Mouse (Mus musculus): ENCODE measurements around the gene Tsc22d3. TPM values are rescaled to one million over a fixed set of nuclear protein-coding genes. Genes with fewer than 3 reads are reported as not detected.

The Tsc22d3 gene
- total RNA-seq (2023) = 1,164 TPM

DNA sequence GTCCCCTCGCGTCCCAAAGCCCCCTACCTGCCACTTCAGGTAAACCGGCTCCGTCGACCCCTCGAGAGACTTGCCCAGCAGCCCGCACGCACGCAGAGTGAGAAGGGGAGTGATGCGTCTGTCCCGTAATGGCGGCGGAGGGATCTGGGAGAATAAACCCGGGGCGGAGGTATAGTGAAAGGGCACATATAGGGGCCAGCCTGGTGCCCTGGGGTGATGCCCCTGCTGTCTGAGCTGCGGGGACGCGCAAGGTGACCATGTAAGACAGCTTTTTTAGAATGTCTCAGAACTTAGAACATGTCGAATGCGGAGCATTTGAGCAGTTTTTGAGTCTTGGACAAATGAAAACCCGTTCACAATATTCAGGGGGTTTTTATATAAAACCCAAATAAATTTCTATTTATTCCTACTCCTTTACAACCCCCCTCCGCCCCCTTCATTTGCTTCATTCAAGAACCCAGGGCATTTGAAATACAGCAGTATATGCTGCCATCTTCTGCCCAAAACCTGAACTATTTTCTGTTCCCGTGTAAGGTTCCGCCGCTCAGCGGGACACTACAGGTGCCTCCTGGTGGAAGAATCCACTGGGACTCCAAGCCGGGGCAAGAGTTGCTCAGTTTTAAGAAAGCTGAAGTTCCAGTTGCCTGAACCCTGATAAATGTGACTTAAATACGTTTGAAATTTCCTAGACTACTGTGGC lies at the start of gene Tsc22d3:
Gene Tsc22d3 (minus strand): TSS at position 250 of the 700 bp plus-strand sequence.

Other genes with a start within 250 kb of the Tsc22d3 start
- gene Prps1, start 144.0 kb downstream of the Tsc22d3 start, total RNA-seq (2023) = 46.9 TPM
- gene Mid2, start 63.9 kb upstream of the Tsc22d3 start, total RNA-seq (2023) = 0.24 TPM
- not detected for gene Tex13b, start 212.8 kb upstream of the Tsc22d3 start, total RNA-seq (2023)